12 mouse cellular contexts compared by ENCODE assay signal in the genomic region with DNA sequence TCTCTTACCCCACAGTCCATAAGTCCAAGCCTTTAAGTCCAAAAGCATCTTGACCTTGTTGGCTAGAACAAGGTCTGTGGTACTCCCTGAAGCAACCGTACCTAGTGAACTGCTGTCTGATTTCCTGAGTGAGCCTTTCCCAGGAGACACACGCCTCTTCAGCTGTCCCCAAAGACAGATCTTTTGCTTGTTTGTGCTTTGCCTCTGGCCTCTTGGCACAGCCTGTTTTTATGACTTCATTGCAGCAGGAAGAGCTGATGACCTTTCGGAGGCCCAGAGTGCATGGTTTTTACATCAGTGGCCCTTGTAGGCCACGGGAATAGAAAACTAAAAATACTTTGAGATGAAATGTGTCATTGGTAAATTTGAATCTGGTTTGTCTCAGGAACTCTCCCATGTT.
DNase-seq lines count a peak whose midpoint lies in the region; ATAC-seq and TF ChIP-seq lines count a peak whose summit lies in the region.
"Had no signal": no experiment of that assay in that cellular context is flagged by ENCODE, and none has a peak within 500 bp of the region (broad histone marks: within the 10 kb centered on the region; RNA-seq: fewer than 3 reads in every experiment).

No protein-coding gene starts in this region.

- H3K9me3 ChIP-seq in heart, embryonic 12.5 days (replicated peaks) = no peaks in the 10 kb centered on the region
- H3K9me3 ChIP-seq in lung, embryonic 14.5 days (ENCODE audit: low read depth, low read length) = no peaks in the 10 kb centered on the region
- no peaks in the 10 kb centered on the region for H3K9me3 ChIP-seq in intestine, embryonic 15.5 days
- H3K9me3 ChIP-seq: lung, embryonic 15.5 days had no signal

- ATAC-seq in heart, embryonic 12.5 days (ENCODE audit: insufficient number of reproducible peaks, low FRiP score) = 0 out of 2 replicates have a peak, but pooled peaks have one; percentile 33
- ATAC-seq in lung, embryonic 14.5 days (ENCODE audit: insufficient read depth) = no peak
- no peak for ATAC-seq in intestine, embryonic 15.5 days
- ATAC-seq: forebrain, embryonic 16.5 days had no signal

- no peak overlapping the region for H3K9ac ChIP-seq in heart, embryonic 12.5 days
- H3K9ac ChIP-seq in lung, embryonic 14.5 days = no peak overlapping the region
- no peak overlapping the region for H3K9ac ChIP-seq in intestine, embryonic 15.5 days
- H3K9ac ChIP-seq: lung, embryonic 15.5 days had no signal

- 26% methylated on average over 4 of the region's 4 CpGs for WGBS in heart, embryonic 12.5 days
- 61% methylated on average over 4 of the region's 4 CpGs for WGBS in lung, embryonic 14.5 days
- WGBS in intestine, embryonic 15.5 days = 44% methylated on average over 4 of the region's 4 CpGs

- intact Hi-C loops in left cerebral cortex, postnatal 10 days (cut with DNase I) = no loop called here

- peak; percentile 79 for DNase-seq in gastrocnemius, adult 18-20 months (ENCODE audit: low spot score)
- no peak for DNase-seq in gastrocnemius, postnatal 4 days (ENCODE audit: low spot score in 2 of 2)
- peak; percentile 28 for DNase-seq in lung, embryonic 14.5 days
- no peak for DNase-seq in right cerebral cortex, postnatal 25 days
- DNase-seq in left cerebral cortex, postnatal 10 days (ENCODE audit: extremely low spot score in 1 of 2, low spot score in 2 of 2) = no peak
- DNase-seq: B cell, adult 2 months; cerebellum, adult 9-11 months had no signal

- H3K36me3 ChIP-seq in heart, embryonic 12.5 days = peaks cover 32% of the 10 kb centered on the region
- H3K36me3 ChIP-seq in lung, embryonic 14.5 days (ENCODE audit: insufficient read depth) = peaks cover 13% of the 10 kb centered on the region
- 0 out of 2 replicates have a peak, but pooled peaks cover 5% of the 10 kb centered on the region for H3K36me3 ChIP-seq in intestine, embryonic 15.5 days

- no peak overlapping the region for H3K4me3 ChIP-seq in bone marrow macrophage, adult 2 months (ENCODE audit: insufficient read depth, low read length)
- no peak overlapping the region for H3K4me3 ChIP-seq in heart, embryonic 12.5 days
- H3K4me3 ChIP-seq in lung, embryonic 14.5 days (ENCODE audit: low read depth, low read length) = no peak overlapping the region
- no peak overlapping the region for H3K4me3 ChIP-seq in intestine, embryonic 15.5 days (replicated peaks)
- H3K4me3 ChIP-seq: lung, embryonic 15.5 days had no signal

- peak overlapping the region; percentile 5; the same call in 1 of the 2 replicates for H3K4me2 ChIP-seq in heart, embryonic 12.5 days
- no peak overlapping the region for H3K4me2 ChIP-seq in lung, embryonic 14.5 days
- H3K4me2 ChIP-seq in intestine, embryonic 15.5 days (replicated peaks) = no peak overlapping the region
- H3K4me2 ChIP-seq: lung, embryonic 15.5 days had no signal

- TF ChIP-seq CTCF in bone marrow macrophage, adult 2 months (IDR thresholded peaks at IDR 0.05; ENCODE audit: low read depth, low read length) = no peak
- no peak for TF ChIP-seq CTCF in lung, embryonic 14.5 days (IDR thresholded peaks at IDR 0.05; ENCODE audit: low read depth)

- H3K27ac ChIP-seq in bone marrow macrophage, adult 2 months (ENCODE audit: insufficient read depth, low read depth, low read length) = peak overlapping the region; percentile 60
- H3K27ac ChIP-seq in heart, embryonic 12.5 days (ENCODE audit: poor library complexity, severe bottlenecking) = peak overlapping the region; percentile 86
- H3K27ac ChIP-seq in lung, embryonic 14.5 days (ENCODE audit: low read depth) = no peak overlapping the region; the same call in 1 of the 2 replicates
- H3K27ac ChIP-seq in intestine, embryonic 15.5 days = no peak overlapping the region
- H3K27ac ChIP-seq: lung, embryonic 15.5 days had no signal

- peaks cover 32% of the 10 kb centered on the region for H3K4me1 ChIP-seq in bone marrow macrophage, adult 2 months (ENCODE audit: control insufficient read depth, insufficient read depth, low read length)
- peaks cover 29% of the 10 kb centered on the region for H3K4me1 ChIP-seq in heart, embryonic 12.5 days (replicated peaks)
- no peaks in the 10 kb centered on the region for H3K4me1 ChIP-seq in lung, embryonic 14.5 days (ENCODE audit: insufficient read depth)
- H3K4me1 ChIP-seq in intestine, embryonic 15.5 days (replicated peaks) = 0 out of 2 replicates have a peak, but pooled peaks cover 5% of the 10 kb centered on the region

- no peak for TF ChIP-seq POLR2A in bone marrow macrophage, adult 2 months (IDR thresholded peaks at IDR 0.05; ENCODE audit: borderline replicate concordance, low read depth, low read length)

- no peaks in the 10 kb centered on the region for H3K27me3 ChIP-seq in heart, embryonic 12.5 days (replicated peaks)
- no peaks in the 10 kb centered on the region for H3K27me3 ChIP-seq in lung, embryonic 14.5 days (ENCODE audit: insufficient read depth, low read length)
- no peaks in the 10 kb centered on the region for H3K27me3 ChIP-seq in intestine, embryonic 15.5 days (replicated peaks)
- H3K27me3 ChIP-seq: lung, embryonic 15.5 days had no signal

Comparison
In these comparisons a context has a peak if more than half of its experiments do, and no peak if none do; other contexts are left out.
1. DNase-seq: peak in gastrocnemius, adult 18-20 months (single experiment) and lung, embryonic 14.5 days (single experiment); none in gastrocnemius, postnatal 4 days (0 of 2), right cerebral cortex, postnatal 25 days (single experiment) and left cerebral cortex, postnatal 10 days (0 of 2).
2. H3K27ac ChIP-seq: peak in bone marrow macrophage, adult 2 months (single experiment) and heart, embryonic 12.5 days (single experiment); none in lung, embryonic 14.5 days (single experiment) and intestine, embryonic 15.5 days (single experiment).